Mouse (Mus musculus) erythroblast, embryonic 14.5 days (primary cell): ENCODE data around the gene Eif1b. TPM values are rescaled to one million over a fixed set of nuclear protein-coding genes. Genes with fewer than 3 reads are reported as not detected.

Source experiments
- H3K27me3 ChIP-seq: 2 replicates; pipeline ENCODE4 v1.6.1; 2012; ENCODE audit warnings: inconsistent platforms; ENCODE audit not compliant: control insufficient read depth
- H3K36me3 ChIP-seq: 2 replicates; pipeline ENCODE4 v1.6.1; 2012; ENCODE audit warnings: mild to moderate bottlenecking, inconsistent platforms; ENCODE audit not compliant: control insufficient read depth
- H3K4me1 ChIP-seq: 2 replicates; pipeline ENCODE4 v1.6.1; 2012; ENCODE audit warnings: inconsistent platforms; ENCODE audit not compliant: control insufficient read depth
- H3K4me3 ChIP-seq: replicated peaks from 2 replicates; pipeline ENCODE3; 2012; ENCODE audit warnings: moderate library complexity, mild to moderate bottlenecking, inconsistent platforms
- H3K9me3 ChIP-seq: 2 replicates; pipeline ENCODE4 v1.6.1; 2012; ENCODE audit warnings: low read length, inconsistent platforms, mixed read lengths; ENCODE audit not compliant: control insufficient read depth
- GATA1 ChIP-seq: IDR thresholded peaks from 2 replicates; pipeline ENCODE4 v1.6.1; 2012; ENCODE audit warnings: low read length, inconsistent platforms, mixed read lengths
- TAL1 ChIP-seq: IDR thresholded peaks from 3 replicates; pipeline ENCODE4 v1.6.1; 2012; ENCODE audit warnings: low read length, inconsistent platforms, mixed read lengths
- polyA plus RNA-seq: library from polyadenylated mRNA; stranded (reverse); fragments of >175 nt; gene quantifications from 2 replicates; pipeline ENCODE4 v1.2.3, GENCODE M21; 2012

Eif1b gene
- polyA plus RNA-seq, 1 experiment, result 11.5 TPM

- H3K4me1 ChIP-seq, result no peaks in the 10 kb centered on the region
- H3K9me3 ChIP-seq, result peaks cover 13% of the 10 kb centered on the region
- no peaks in the 10 kb centered on the region for H3K27me3 ChIP-seq
- TF ChIP-seq GATA1 (no peak), TAL1 (no peak)
- H3K4me3 ChIP-seq, result no peak overlapping the region
- H3K36me3 ChIP-seq, result no peaks in the 10 kb centered on the region
Observed at GRCm38 (mm10) chr9:120516720-120517119, 24.7 kb downstream of the Eif1b start.

GRCm38 (mm10) chr9:120518946-120519345, 26.9 kb downstream of the Eif1b start:
- no peaks in the 10 kb centered on the region for H3K4me1 ChIP-seq
- no peaks in the 10 kb centered on the region for H3K27me3 ChIP-seq
- H3K4me3 ChIP-seq, result no peak overlapping the region
- no peak for TF ChIP-seq GATA1
- TF ChIP-seq TAL1, result no peak
- no peaks in the 10 kb centered on the region for H3K9me3 ChIP-seq
- H3K36me3 ChIP-seq, result no peaks in the 10 kb centered on the region

- Histone ChIP-seq H3K4me1 (no peaks in the 10 kb centered on the region), H3K27me3 (no peaks in the 10 kb centered on the region), H3K36me3 (no peaks in the 10 kb centered on the region), H3K4me3 (no peak overlapping the region), H3K9me3 (no peaks in the 10 kb centered on the region)
- no peak for TF ChIP-seq GATA1
- TF ChIP-seq TAL1, result no peak
Observed at GRCm38 (mm10) chr9:120519469-120520125, 27.6 kb downstream of the Eif1b start.

- H3K36me3 ChIP-seq, result no peaks in the 10 kb centered on the region
- H3K4me3 ChIP-seq, result no peak overlapping the region
- H3K27me3 ChIP-seq, result no peaks in the 10 kb centered on the region
- H3K4me1 ChIP-seq, result no peaks in the 10 kb centered on the region
- H3K9me3 ChIP-seq, result no peaks in the 10 kb centered on the region
- TF ChIP-seq GATA1 (no peak), TAL1 (no peak)
Observed at GRCm38 (mm10) chr9:120521161-120521560, 29.1 kb downstream of the Eif1b start.

- Histone ChIP-seq H3K4me1 (peaks cover 3% of the 10 kb centered on the region), H3K4me3 (no peak overlapping the region), H3K9me3 (no peaks in the 10 kb centered on the region), H3K27me3 (no peaks in the 10 kb centered on the region), H3K36me3 (no peaks in the 10 kb centered on the region)
- TF ChIP-seq TAL1 (no peak), GATA1 (no peak)
Observed at GRCm38 (mm10) chr9:120527270-120527669, 35.2 kb downstream of the Eif1b start.

GRCm38 (mm10) chr9:120527919-120528318, 35.9 kb downstream of the Eif1b start:
- Histone ChIP-seq H3K9me3 (no peaks in the 10 kb centered on the region; the same call in 1 of the 2 replicates), H3K4me3 (no peak overlapping the region), H3K4me1 (peaks cover 3% of the 10 kb centered on the region), H3K27me3 (no peaks in the 10 kb centered on the region), H3K36me3 (no peaks in the 10 kb centered on the region)
- TF ChIP-seq GATA1 (no peak), TAL1 (no peak)

GRCm38 (mm10) chr9:120528815-120529510, 36.9 kb downstream of the Eif1b start:
- Histone ChIP-seq H3K27me3 (no peaks in the 10 kb centered on the region), H3K4me3 (no peak overlapping the region), H3K4me1 (peaks cover 3% of the 10 kb centered on the region), H3K9me3 (peaks cover 2% of the 10 kb centered on the region; the same call in 1 of the 2 replicates), H3K36me3 (no peaks in the 10 kb centered on the region)
- TF ChIP-seq TAL1 (no peak), GATA1 (no peak)

- no peak for TF ChIP-seq TAL1
- no peak for TF ChIP-seq GATA1
- Histone ChIP-seq H3K36me3 (no peaks in the 10 kb centered on the region), H3K4me3 (no peak overlapping the region), H3K9me3 (peaks cover 2% of the 10 kb centered on the region; the same call in 1 of the 2 replicates), H3K27me3 (no peaks in the 10 kb centered on the region), H3K4me1 (peaks cover 3% of the 10 kb centered on the region)
Observed at GRCm38 (mm10) chr9:120530471-120530870, 38.4 kb downstream of the Eif1b start.

- Histone ChIP-seq H3K27me3 (no peaks in the 10 kb centered on the region; the same call in 1 of the 2 replicates), H3K36me3 (no peaks in the 10 kb centered on the region), H3K4me3 (no peak overlapping the region), H3K4me1 (peaks cover 3% of the 10 kb centered on the region), H3K9me3 (peaks cover 2% of the 10 kb centered on the region; the same call in 1 of the 2 replicates)
- TF ChIP-seq TAL1 (no peak), GATA1 (no peak)
Observed at GRCm38 (mm10) chr9:120532062-120532461, 40.0 kb downstream of the Eif1b start.
